Mouse (Mus musculus) cerebellum, adult 9-11 months (tissue): ENCODE measurements around the gene Hdlbp.
A peak's percentile ranks its signal among the peaks of the same experiment; 100 is the strongest.

ENCODE experiments used
- DNase-seq: peaks from one replicate; pipeline ENCODE4 v3.0.0; 2022

Gene Hdlbp

GRCm38 (mm10) chr1:93445111-93445821, 33.3 kb downstream of the Hdlbp start:
- DNase-seq: peak; percentile 54

GRCm38 (mm10) chr1:93444405-93445110, 34.1 kb downstream of the Hdlbp start:
- DNase-seq: peak; percentile 74

DNA sequence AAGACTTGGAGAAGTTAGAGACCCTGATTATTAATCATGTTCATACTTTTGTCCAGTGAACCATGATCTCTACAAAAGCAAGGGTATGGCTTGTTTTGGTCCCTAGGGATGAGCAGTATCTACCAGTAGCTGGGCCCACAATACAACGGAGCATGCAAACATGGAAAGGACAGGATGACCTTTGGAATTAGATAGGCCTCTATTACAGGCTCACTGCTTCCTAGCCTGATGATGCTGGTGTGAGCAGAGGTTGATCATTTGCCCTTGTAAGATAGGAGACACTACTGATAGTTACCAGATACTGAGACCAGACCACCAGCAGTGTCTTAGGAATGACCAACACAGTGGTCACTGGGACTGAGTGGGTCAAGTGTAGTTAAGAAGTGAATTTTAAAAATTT, 39.3 kb downstream of the Hdlbp start:
- no peak for DNase-seq

DNA sequence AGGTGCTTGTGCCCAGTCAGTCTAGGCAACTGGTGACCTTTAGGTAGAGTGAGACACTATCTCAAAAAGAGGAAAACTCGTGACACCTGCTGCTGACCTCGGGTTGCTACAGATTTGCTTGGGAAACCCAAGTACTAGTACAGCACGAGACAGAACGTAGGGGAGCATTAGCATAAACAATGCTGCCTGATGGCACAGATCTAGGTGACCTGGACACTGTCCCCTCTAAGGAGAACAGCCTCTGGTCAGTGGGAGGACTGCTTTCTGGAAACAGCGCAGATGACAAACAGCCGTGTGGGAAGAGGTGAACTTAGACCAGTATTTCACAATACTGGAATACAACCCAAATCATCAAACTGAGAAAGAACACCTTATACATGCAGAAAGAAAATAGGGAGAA, 46.5 kb downstream of the Hdlbp start:
- no peak for DNase-seq

DNA sequence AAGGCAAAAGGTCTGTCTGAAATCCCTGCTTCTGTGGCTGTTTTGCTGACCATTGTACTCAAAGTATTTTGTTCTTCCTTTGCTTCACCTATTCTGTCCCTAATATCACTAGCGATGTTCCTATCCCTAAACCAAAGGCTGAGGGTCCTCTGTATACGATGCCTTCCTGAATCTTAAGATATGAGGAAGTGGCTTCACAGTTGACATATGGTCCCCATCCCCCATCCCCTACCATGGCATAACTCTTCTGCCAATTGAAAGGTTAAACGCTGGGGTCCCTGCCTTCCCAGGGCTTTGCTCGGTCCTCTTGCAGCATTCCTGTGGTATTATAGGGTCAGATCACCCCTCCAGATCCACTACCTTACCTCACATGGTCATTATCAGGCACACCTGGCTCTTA, 75.2 kb downstream of the Hdlbp start:
- DNase-seq: no peak

- no peak for DNase-seq
Measured at GRCm38 (mm10) chr1:93401191-93402052, 77.2 kb downstream of the Hdlbp start.

DNA sequence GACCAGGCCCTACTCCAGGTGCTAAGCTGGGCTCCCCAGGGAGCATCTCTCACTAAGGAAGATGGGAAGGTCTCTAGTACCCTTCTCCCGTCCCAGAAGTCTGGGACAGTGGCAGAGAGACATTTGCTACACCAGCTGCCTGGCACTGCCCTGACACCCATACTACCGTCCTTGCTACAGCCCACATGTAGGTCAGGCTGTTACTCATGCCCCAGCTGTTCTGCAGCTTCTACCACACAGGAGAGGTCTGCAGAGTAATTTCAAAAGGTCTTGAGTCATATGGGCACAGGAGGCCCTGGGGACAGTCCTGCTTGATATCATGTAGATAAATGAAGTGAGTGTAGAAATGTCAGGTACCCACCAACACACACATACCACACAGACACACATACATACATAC, 89.7 kb downstream of the Hdlbp start:
- no peak for DNase-seq

GRCm38 (mm10) chr1:93387198-93387597, 91.4 kb downstream of the Hdlbp start:
- no peak for DNase-seq

- no peak for DNase-seq
Measured at GRCm38 (mm10) chr1:93379117-93379516, 99.5 kb downstream of the Hdlbp start.

GRCm38 (mm10) chr1:93377307-93377706, 101.3 kb downstream of the Hdlbp start:
- DNase-seq: no peak

GRCm38 (mm10) chr1:93373665-93374064, 105.0 kb downstream of the Hdlbp start, which contains the start of gene Ano7:
Gene Ano7 (plus strand): TSS chr1:93373930.
- no peak for DNase-seq

GRCm38 (mm10) chr1:93365641-93366040, 113.0 kb downstream of the Hdlbp start:
- no peak for DNase-seq

- DNase-seq: no peak
Measured at GRCm38 (mm10) chr1:93362661-93363060, 116.0 kb downstream of the Hdlbp start.
